Mouse (Mus musculus) erythroblast, embryonic 14.5 days (primary cell): ENCODE results near the gene Anxa9.

Experiments
- GATA1 ChIP-seq: IDR thresholded peaks from 2 replicates; pipeline ENCODE4 v1.6.1; 2012; ENCODE audit warnings: low read length, inconsistent platforms, mixed read lengths
- TAL1 ChIP-seq: IDR thresholded peaks from 3 replicates; pipeline ENCODE4 v1.6.1; 2012; ENCODE audit warnings: low read length, inconsistent platforms, mixed read lengths

- TF ChIP-seq GATA1 (no peak), TAL1 (no peak)
These were observed 10.6 kb upstream of the Anxa9 start for GRCm38 (mm10) chr3:95317414-95318080.
